Mouse (Mus musculus): ENCODE results near the gene Olfr690. TPM values are rescaled to one million over a fixed set of nuclear protein-coding genes. Genes with fewer than 3 reads are reported as not detected.
"Not testable (repeated sequence)": the region's sequence is repeated elsewhere in the genome, so short reads cannot be mapped to it uniquely, and the experiment has no call there.

Gene Olfr690
- 0.39 TPM in 1 of 3 replicates, not detected in the others for total RNA-seq (2017)

DNA sequence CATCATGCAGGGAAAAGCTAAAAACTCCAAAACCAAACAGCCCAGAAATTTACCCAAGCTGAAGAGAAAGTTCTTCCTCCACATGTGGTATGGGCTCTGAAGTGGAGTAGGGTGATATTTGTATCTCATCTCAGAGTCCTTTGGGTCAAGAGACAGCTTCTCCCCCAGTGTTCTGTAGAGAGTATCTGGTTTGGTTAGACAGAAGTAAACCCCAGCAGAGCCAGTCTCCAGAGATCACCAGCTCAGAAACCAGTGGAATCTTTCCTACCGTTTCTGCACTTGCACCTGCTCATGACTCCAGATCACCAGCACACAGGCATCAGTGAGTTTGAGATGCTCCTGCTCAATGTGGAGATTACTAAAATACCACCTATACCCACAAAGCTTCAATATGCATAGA lies at the start of gene Olfr690:
Gene Olfr690, minus strand, starts transcription at position 101 of the 400 bp plus-strand sequence.
- no peak for ATAC-seq (replicated peaks; ENCODE audit: insufficient number of reproducible peaks, low FRiP score, low TSS enrichment, poor library complexity, severe bottlenecking)

DNA sequence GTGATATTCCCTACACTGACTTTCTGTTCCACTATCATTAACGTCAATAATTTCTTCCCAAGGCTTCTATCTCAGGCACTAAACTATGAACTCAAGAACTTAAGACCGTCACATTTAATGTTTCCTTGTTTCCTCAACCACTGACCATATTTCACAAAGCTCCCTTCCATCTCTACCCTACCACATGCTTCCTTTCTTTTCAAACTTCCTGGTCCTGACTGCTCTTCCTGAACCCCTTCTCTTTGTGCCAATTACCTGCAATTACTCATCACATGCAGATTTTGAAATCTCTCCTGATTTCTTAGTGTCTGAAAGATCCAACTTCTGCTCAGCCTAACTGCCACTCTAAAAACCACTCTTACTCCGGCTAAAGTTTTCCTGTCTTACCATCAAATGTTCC lies 46.4 kb upstream of the Olfr690 start:
- no peak for ATAC-seq (replicated peaks; ENCODE audit: insufficient number of reproducible peaks, low FRiP score, low TSS enrichment, poor library complexity, severe bottlenecking)

DNA sequence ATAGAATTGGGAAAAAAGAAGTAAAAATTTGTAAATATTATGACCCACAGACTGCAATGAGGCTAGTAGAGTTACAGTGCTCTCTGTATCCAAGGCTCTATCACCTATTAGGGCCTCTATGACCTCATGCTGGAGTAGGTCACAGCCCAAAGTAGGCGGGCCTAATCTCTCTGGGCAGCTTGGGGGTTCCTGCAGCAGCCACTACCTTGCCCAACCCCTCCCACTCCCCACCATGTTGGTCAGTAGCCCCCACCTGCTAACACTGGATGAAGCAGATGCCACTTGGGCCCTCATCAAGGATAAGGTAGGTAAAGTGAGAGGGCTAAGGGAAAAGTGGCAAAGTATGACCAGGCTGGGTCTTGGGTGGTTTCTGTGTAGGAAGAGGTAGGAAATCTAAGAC lies 41.0 kb upstream of the Olfr690 start, which contains the start of gene Gm5901:
Gene Gm5901, plus strand, starts transcription at position 173 of the 400 bp plus-strand sequence.
- ATAC-seq (replicated peaks; ENCODE audit: insufficient number of reproducible peaks, low FRiP score, low TSS enrichment, poor library complexity, severe bottlenecking), result no peak

DNA sequence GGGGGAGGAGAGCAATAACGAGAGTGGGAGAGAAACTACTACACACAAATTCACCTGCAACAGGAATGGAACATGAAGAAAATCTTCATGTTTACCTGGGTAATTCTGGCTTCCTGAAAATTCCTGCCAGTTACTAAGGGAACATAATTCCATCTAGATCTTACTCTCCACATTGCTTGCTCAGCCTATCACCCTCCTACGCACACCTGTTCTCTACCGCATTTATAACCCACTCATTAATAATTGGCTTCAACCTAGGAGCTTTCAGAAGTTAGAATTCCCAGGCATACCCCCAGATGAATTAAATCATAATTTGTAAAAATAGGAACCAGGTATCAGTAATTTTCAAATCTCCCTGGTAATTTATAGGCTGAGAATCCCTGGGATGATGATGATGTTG lies 40.1 kb upstream of the Olfr690 start:
- ATAC-seq (replicated peaks; ENCODE audit: insufficient number of reproducible peaks, low FRiP score, low TSS enrichment, poor library complexity, severe bottlenecking), result no peak

DNA sequence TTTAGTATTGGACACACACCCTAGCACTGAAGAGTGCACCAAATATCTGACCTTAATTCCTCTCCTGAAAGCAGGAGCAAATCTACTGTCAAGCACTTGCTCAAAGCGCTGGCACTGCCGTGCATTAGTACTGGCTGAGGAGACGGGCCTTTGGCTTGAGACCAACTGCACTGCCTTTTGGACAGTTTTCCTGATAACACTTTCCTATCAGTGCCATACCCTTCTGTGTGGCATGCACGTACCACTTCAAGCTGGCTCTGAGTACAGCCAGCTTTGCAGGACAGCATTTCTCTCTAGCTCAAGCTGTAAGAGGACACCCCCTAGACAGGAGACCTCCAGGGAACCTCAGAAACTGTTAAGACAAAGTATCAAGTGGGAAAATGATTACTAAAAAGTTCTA lies 39.6 kb upstream of the Olfr690 start:
- no peak for ATAC-seq (replicated peaks; ENCODE audit: insufficient number of reproducible peaks, low FRiP score, low TSS enrichment, poor library complexity, severe bottlenecking)

DNA sequence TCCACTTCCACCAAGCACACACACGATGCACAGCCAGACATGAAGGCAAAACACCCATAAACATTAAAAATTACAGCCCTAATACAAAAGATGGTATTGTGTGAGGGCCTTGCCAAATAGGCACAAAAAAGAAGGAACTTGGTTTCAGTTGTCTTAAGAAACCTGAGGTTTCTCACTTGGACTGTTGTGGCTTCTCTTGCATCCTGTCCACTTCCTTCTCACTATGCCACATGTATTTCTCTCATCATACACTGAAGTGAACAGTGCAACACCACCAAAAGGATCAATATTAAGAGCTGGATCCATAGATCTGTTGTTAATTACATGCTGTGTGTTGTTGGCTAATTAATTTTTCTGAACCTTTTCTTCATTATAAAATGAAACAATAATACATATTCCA lies 39.0 kb upstream of the Olfr690 start:
- ATAC-seq (replicated peaks; ENCODE audit: insufficient number of reproducible peaks, low FRiP score, low TSS enrichment, poor library complexity, severe bottlenecking), result peak; percentile 64

DNA sequence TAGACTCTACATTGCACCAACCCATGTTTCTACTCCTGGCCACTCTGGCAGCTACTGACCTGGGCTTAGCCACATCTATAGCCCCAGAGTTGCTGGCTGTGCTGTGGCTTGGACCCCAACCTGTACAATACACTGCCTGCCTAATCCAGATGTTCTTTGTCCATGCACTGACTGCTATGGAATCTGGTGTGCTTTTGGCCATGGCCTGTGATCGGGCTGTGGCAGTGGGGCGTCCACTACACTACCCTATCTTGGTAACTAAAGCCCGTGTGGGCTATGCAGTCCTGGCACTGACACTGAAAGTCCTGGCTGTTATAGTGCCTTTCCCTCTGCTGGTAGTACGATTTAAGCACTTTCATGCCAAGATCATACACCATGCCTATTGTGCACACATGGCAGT lies 34.6 kb upstream of the Olfr690 start:
- ATAC-seq (replicated peaks; ENCODE audit: insufficient number of reproducible peaks, low FRiP score, low TSS enrichment, poor library complexity, severe bottlenecking), result no peak

DNA sequence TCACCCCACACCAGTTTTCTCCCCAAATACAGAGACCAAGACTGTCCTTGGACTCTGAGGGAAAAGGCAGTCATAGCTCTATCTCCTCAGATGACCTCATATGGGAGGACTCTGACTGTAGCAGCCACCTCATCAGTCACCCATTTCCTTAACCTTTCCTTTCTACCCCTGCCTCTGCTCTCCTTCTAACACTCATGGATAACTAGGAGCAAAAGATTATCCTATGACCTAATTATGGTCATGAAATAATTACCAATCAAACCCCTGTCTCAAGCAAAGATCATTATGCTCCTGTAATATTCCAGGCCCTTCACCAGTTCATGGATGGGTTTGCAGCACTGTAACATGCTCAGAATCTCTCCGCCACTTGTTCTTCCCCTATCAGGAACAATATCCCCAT lies 34.0 kb upstream of the Olfr690 start, which contains the start of gene Olfr692:
Gene Olfr692, plus strand, starts transcription at position 301 of the 400 bp plus-strand sequence.
- no peak for ATAC-seq (replicated peaks; ENCODE audit: insufficient number of reproducible peaks, low FRiP score, low TSS enrichment, poor library complexity, severe bottlenecking)

DNA sequence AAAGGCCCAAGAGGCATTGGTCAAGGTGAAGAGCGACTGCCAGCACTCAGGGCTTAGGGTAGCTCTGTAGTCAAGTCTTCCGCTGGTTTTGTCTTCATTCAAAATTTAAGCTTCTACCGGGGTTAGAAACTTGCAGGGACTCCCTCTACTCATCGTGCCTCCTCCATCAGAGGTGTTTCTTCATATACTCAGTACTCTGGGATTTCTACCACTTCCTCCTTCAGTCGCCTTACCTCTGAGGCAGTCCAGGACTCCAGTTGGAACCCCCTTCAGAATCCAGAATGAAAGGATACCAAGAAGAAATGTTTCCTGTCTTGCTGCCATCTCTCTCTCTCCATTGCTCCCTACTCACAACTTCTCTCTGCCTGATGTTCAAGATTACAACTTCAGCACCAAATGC lies 33.4 kb upstream of the Olfr690 start:
- ATAC-seq (replicated peaks; ENCODE audit: insufficient number of reproducible peaks, low FRiP score, low TSS enrichment, poor library complexity, severe bottlenecking), result no peak

DNA sequence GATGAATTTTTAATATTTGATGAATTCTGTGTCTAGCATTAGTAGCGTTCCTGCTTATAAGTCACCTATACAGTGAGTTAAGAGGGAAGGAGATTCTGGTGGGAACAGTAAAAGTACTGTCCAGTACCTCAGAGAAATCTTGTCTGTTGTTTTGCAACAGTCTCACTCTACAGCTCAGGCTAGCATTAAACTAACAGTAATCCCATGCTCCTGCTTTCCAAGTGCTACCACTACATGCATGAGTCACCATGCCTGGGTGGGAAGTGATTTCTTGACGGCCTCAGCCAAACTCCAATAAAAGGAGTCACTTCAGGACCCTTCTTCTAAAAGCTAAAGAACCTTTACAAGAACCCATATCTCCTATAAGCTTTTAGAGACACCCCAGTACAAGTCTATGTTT lies 27.8 kb upstream of the Olfr690 start:
- no peak for ATAC-seq (replicated peaks; ENCODE audit: insufficient number of reproducible peaks, low FRiP score, low TSS enrichment, poor library complexity, severe bottlenecking)

DNA sequence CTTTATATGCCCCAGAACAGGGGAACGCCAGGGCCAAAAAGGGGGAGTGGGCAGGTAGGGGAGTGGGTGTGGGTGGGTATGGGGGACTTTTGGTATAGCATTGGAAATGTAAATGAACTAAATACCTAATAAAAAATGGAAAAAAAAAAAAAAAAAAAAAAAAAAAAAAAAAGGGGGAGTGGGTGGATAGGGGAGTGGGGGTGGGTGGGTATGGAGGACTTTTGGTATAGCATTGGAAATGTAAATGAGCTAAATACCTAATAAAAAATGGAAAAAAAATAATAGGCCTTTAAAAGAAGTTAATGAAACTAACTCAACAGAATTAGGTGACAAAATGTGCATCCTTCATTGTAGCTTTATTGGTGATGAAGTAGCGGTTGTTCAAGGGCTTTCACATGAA lies 22.6 kb upstream of the Olfr690 start:
- ATAC-seq (replicated peaks; ENCODE audit: insufficient number of reproducible peaks, low FRiP score, low TSS enrichment, poor library complexity, severe bottlenecking), result not testable (repeated sequence)

DNA sequence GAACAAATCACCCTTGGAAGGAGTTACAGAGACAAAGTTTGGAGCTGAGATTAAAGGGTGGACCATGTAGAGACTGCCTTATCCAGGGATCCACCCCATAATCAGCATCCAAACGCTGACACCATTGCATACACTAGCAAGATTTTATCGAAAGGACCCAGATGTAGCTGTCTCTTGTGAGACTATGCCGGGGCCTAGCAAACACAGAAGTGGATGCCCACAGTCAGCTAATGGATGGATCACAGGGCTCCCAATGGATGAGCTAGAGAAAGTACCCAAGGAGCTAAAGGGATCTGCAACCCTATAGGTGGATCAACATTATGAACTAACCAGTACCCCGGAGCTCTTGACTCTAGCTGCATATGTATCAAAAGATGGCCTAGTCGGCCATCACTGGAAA lies 22.2 kb upstream of the Olfr690 start:
- ATAC-seq (replicated peaks; ENCODE audit: insufficient number of reproducible peaks, low FRiP score, low TSS enrichment, poor library complexity, severe bottlenecking), result not testable (repeated sequence)

DNA sequence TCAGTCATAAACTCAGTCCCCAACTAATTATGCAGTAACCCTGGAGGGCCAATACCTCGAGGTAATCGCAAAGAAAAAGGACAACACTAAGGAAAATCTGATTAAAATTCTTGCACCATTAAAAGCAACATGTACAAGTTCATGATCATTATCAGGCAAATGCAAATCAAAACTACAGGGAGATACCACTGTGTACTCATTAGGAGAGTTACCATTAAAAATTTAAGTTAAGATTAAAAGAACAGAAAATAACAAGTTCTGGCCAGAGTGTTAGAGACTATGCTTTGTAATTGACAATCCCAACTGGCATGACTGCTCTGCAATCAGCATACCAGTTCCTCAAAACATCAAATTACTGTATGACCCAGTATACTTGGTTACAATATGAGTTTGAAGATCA lies 8.8 kb upstream of the Olfr690 start:
- ATAC-seq (replicated peaks; ENCODE audit: insufficient number of reproducible peaks, low FRiP score, low TSS enrichment, poor library complexity, severe bottlenecking), result no peak

DNA sequence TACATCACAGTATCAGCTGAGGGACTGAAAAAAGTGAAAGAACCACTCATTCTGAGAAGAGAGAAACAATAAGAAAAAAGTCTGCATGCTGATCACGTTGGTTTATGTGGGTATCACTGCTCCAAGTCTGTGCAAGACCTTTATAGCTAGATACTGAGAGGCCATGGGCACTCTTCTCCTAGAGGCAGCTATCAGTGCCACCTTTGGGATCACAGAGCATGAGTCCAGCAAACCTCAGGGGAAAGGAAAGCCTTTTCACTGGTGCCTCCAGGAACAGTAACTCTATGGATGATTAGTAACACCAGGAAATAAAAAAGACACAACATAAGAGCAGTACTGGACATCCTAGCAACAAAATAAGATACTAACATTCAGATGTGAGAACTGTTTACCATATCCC lies 8.3 kb upstream of the Olfr690 start, which contains the start of gene Olfr691:
Gene Olfr691, minus strand, starts transcription at position 101 of the 400 bp plus-strand sequence.
- no peak for ATAC-seq (replicated peaks; ENCODE audit: insufficient number of reproducible peaks, low FRiP score, low TSS enrichment, poor library complexity, severe bottlenecking)

DNA sequence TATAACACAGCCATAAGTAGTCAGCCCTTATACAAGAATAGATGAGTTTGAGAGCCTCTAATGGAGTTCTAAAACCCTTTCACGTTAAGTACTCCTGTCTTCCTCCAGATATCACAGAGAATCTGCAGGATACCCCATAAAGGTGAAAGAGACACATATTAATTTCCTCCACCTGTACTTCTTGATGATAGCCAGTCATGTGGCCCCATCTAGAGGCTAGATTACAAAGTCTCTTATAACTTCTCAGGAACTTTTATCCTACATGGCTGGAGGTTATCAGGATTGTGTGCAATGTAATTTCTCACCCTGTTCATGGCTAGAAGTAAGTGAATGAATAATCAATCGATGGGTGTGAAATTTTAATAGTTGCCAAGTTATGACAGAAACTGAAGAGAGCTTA lies 8.6 kb downstream of the Olfr690 start:
- ATAC-seq (replicated peaks; ENCODE audit: insufficient number of reproducible peaks, low FRiP score, low TSS enrichment, poor library complexity, severe bottlenecking), result no peak

DNA sequence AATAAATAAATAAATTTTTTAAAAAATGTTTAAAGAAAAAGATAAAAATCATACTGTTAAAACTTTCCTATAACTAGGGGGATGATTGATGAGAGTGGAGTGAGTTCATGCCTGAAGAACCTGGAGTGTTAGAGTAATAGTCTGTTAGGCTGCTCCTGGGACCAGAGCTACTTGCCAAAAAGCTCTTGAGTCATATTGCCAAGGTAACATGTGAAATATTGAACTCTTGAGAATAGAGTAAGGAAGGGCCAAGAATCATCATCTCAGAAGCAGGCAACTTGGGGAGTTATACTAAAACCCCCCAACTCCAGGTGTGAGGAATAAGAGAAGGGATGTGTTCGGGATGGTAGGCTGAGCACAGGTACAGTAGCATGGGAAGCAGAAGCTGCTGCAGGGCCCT lies 23.0 kb downstream of the Olfr690 start, which contains the start of gene Olfr689:
Gene Olfr689, plus strand, starts transcription at position 301 of the 400 bp plus-strand sequence.
- ATAC-seq (replicated peaks; ENCODE audit: insufficient number of reproducible peaks, low FRiP score, low TSS enrichment, poor library complexity, severe bottlenecking), result no peak

DNA sequence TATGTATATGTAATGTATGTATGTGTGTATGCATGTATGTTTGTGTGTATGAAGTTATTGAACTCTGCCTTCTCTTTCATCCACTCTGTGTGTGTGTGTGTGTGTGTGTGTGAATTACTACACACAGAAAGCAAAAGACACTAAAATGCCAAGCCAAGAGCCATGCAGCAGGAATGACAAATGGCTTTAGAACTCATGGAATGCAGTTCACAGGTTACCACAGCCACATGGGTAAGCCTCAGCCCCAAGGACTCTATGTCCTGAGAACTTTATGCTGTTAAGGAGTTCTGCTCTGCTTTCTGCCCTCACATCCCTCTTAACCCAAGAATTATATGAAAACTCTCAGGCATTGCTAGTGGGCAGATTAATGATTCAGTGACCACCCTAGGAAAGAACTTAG lies 43.9 kb downstream of the Olfr690 start:
- no peak for ATAC-seq (replicated peaks; ENCODE audit: insufficient number of reproducible peaks, low FRiP score, low TSS enrichment, poor library complexity, severe bottlenecking)

DNA sequence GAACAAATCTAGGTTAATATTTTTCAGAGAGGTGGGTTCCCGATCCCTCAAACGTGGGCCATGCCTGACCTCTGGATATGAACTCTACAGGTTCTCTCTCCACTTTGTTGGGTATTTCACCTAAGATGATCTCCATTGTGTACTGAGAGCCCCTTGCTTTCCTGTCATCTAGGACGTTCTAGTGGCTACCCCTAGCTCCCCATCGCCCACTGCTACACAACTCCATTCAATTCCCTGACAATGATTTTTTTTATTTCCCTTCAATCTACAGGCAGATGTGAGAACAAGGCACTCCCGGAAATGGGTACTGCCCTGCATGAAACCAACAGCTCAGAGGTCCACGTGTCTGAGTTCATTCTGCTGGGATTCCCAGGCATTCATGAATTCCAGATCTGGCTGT lies 46.1 kb downstream of the Olfr690 start, which contains the start of gene Olfr688:
Gene Olfr688, plus strand, starts transcription at position 301 of the 400 bp plus-strand sequence.
- ATAC-seq (replicated peaks; ENCODE audit: insufficient number of reproducible peaks, low FRiP score, low TSS enrichment, poor library complexity, severe bottlenecking), result no peak
